Mouse (Mus musculus) neural tube, embryonic 13.5 days (tissue): ENCODE results near the gene Mtch2. TPM values are rescaled to one million over a fixed set of nuclear protein-coding genes. Genes with fewer than 3 reads are reported as not detected.
"Not testable (repeated sequence)": the region's sequence is repeated elsewhere in the genome, so short reads cannot be mapped to it uniquely, and the experiment has no call there.

Source experiments
- ATAC-seq: fragments of 200-750 bp; cut with Nextera tagmentation; 2 replicates; pipeline ENCODE4 v1.8.0; 2017; ENCODE audit warnings: low read depth, mild to moderate bottlenecking, moderate TSS enrichment, moderate library complexity
- H3K27ac ChIP-seq: fragments of 300-500 bp; sonication (generic); replicated peaks from 2 replicates; pipeline ENCODE4 v1.5.1; 2015; ENCODE audit warnings: moderate library complexity, mild to moderate bottlenecking, inconsistent platforms
- H3K27me3 ChIP-seq: fragments of 300-500 bp; sonication (generic); 2 replicates; pipeline ENCODE4 v1.6.1; 2015; ENCODE audit warnings: mild to moderate bottlenecking, inconsistent platforms
- H3K36me3 ChIP-seq: fragments of 300-500 bp; sonication (generic); 2 replicates; pipeline ENCODE4 v1.6.1; 2015; ENCODE audit warnings: mild to moderate bottlenecking, inconsistent platforms
- H3K4me1 ChIP-seq: fragments of 300-500 bp; sonication (generic); replicated peaks from 2 replicates; pipeline ENCODE4 v1.6.1; 2015; ENCODE audit warnings: inconsistent platforms
- H3K4me2 ChIP-seq: fragments of 300-500 bp; sonication (generic); 2 replicates; pipeline ENCODE4 v1.6.1; 2015; ENCODE audit warnings: inconsistent platforms, mild to moderate bottlenecking, moderate library complexity
- H3K4me3 ChIP-seq: fragments of 300-500 bp; sonication (generic); 2 replicates; pipeline ENCODE4 v1.5.1; 2015; ENCODE audit warnings: mild to moderate bottlenecking, inconsistent platforms
- H3K9ac ChIP-seq: fragments of 300-500 bp; sonication (generic); 2 replicates; pipeline ENCODE4 v1.6.1; 2015; ENCODE audit warnings: moderate library complexity, mild to moderate bottlenecking, inconsistent platforms
- H3K9me3 ChIP-seq: fragments of 300-500 bp; sonication (generic); 2 replicates; pipeline ENCODE4 v1.6.1; 2016; ENCODE audit warnings: inconsistent platforms
- WGBS: fragments of 180-500 bp; shearing (Covaris S2); methylation state at CpG from one replicate; pipeline ENCODE4 v1.1.7; 2015; 5-methylcytosine and 5-hydroxymethylcytosine counted together
- polyA plus RNA-seq: library from polyadenylated mRNA; unstranded; fragments of >200 nt; fragmentation: Nextera tagmentation; extraction: Ambion mirVana; gene quantifications from 2 replicates; pipeline ENCODE4 v1.2.1, GENCODE M21; 2015

Gene Mtch2
- polyA plus RNA-seq, result 257 and 263 TPM in 2 replicates

GRCm38 (mm10) chr2:90846955-90847680 lies at the start of gene Mtch2:
Mtch2 (plus strand) TSS chr2:90847155.
- no peaks in the 10 kb centered on the region for H3K27me3 ChIP-seq
- no peaks in the 10 kb centered on the region for H3K9me3 ChIP-seq
- H3K4me3 ChIP-seq, result peak within 1 kb of the TSS; percentile 81
- peak; percentile 97 for ATAC-seq
- WGBS, result under 1% methylated on average over 67 of the region's 67 CpGs
- peaks cover 34% of the 10 kb centered on the region for H3K4me1 ChIP-seq
- H3K9ac ChIP-seq, result peak within 1 kb of the TSS; percentile 85
- peak within 1 kb of the TSS; percentile 93 for H3K27ac ChIP-seq
- peaks cover 21% of the 10 kb centered on the region for H3K36me3 ChIP-seq
- peak within 1 kb of the TSS; percentile 60 for H3K4me2 ChIP-seq

- no peak overlapping the region for H3K9ac ChIP-seq
- no peaks in the 10 kb centered on the region for H3K27me3 ChIP-seq
- no peak overlapping the region for H3K4me3 ChIP-seq
- no peaks in the 10 kb centered on the region for H3K9me3 ChIP-seq
- 88% methylated on average over 6 of the region's 6 CpGs for WGBS
- H3K36me3 ChIP-seq, result no peaks in the 10 kb centered on the region
- H3K4me1 ChIP-seq, result no peaks in the 10 kb centered on the region
- no peak overlapping the region for H3K27ac ChIP-seq
- no peak overlapping the region for H3K4me2 ChIP-seq
- no peak for ATAC-seq
Measured at GRCm38 (mm10) chr2:90808241-90809126, 38.5 kb upstream of the Mtch2 start.

GRCm38 (mm10) chr2:90810751-90811150 lies 36.2 kb upstream of the Mtch2 start:
- WGBS, result 88% methylated on average over 8 of the region's 8 CpGs
- Histone ChIP-seq H3K27me3 (no peaks in the 10 kb centered on the region), H3K9ac (no peak overlapping the region), H3K36me3 (no peaks in the 10 kb centered on the region), H3K4me1 (no peaks in the 10 kb centered on the region), H3K4me3 (no peak overlapping the region), H3K4me2 (no peak overlapping the region), H3K9me3 (no peaks in the 10 kb centered on the region), H3K27ac (no peak overlapping the region)
- ATAC-seq, result no peak

- Histone ChIP-seq H3K36me3 (no peaks in the 10 kb centered on the region), H3K4me2 (no peak overlapping the region), H3K27me3 (no peaks in the 10 kb centered on the region), H3K9me3 (no peaks in the 10 kb centered on the region), H3K27ac (no peak overlapping the region), H3K4me3 (no peak overlapping the region), H3K4me1 (no peaks in the 10 kb centered on the region), H3K9ac (no peak overlapping the region)
- ATAC-seq, result no peak
- WGBS, result 83% methylated on average over 2 of the region's 2 CpGs
Measured at GRCm38 (mm10) chr2:90815266-90815665, 31.7 kb upstream of the Mtch2 start.

- no peak overlapping the region for H3K27ac ChIP-seq
- no peak overlapping the region for H3K9ac ChIP-seq
- H3K9me3 ChIP-seq, result no peaks in the 10 kb centered on the region
- no peaks in the 10 kb centered on the region for H3K4me1 ChIP-seq
- no peaks in the 10 kb centered on the region for H3K27me3 ChIP-seq
- no peaks in the 10 kb centered on the region for H3K36me3 ChIP-seq
- no peak for ATAC-seq
- no peak overlapping the region for H3K4me2 ChIP-seq
- no peak overlapping the region for H3K4me3 ChIP-seq
- 87% methylated on average over 4 of the region's 4 CpGs for WGBS
Measured at GRCm38 (mm10) chr2:90816144-90816543, 30.8 kb upstream of the Mtch2 start.

GRCm38 (mm10) chr2:90818710-90819109 lies 28.2 kb upstream of the Mtch2 start:
- Histone ChIP-seq H3K4me3 (no peak overlapping the region), H3K27me3 (no peaks in the 10 kb centered on the region), H3K36me3 (no peaks in the 10 kb centered on the region), H3K9me3 (no peaks in the 10 kb centered on the region), H3K27ac (no peak overlapping the region), H3K4me2 (no peak overlapping the region), H3K4me1 (no peaks in the 10 kb centered on the region), H3K9ac (no peak overlapping the region)
- ATAC-seq, result no peak
- WGBS, result 94% methylated on average over 3 of the region's 3 CpGs

- H3K4me3 ChIP-seq, result no peak overlapping the region
- H3K9ac ChIP-seq, result no peak overlapping the region
- no peaks in the 10 kb centered on the region for H3K9me3 ChIP-seq
- H3K4me1 ChIP-seq, result no peaks in the 10 kb centered on the region
- no peak overlapping the region for H3K27ac ChIP-seq
- no peak for ATAC-seq
- H3K27me3 ChIP-seq, result no peaks in the 10 kb centered on the region
- no peaks in the 10 kb centered on the region for H3K36me3 ChIP-seq
- WGBS, result 80% methylated on average over 3 of the region's 3 CpGs
- H3K4me2 ChIP-seq, result no peak overlapping the region
Measured at GRCm38 (mm10) chr2:90820894-90821293, 26.1 kb upstream of the Mtch2 start.

- Histone ChIP-seq H3K36me3 (no peaks in the 10 kb centered on the region), H3K27me3 (no peaks in the 10 kb centered on the region), H3K4me3 (no peak overlapping the region), H3K4me1 (no peaks in the 10 kb centered on the region), H3K4me2 (no peak overlapping the region), H3K27ac (no peak overlapping the region), H3K9ac (no peak overlapping the region), H3K9me3 (no peaks in the 10 kb centered on the region)
- no peak for ATAC-seq
- 92% methylated on average over 2 of the region's 2 CpGs for WGBS
Measured at GRCm38 (mm10) chr2:90822978-90823377, 24.0 kb upstream of the Mtch2 start.

- H3K4me3 ChIP-seq, result no peak overlapping the region
- WGBS, result 80% methylated on average over 6 of the region's 6 CpGs
- no peaks in the 10 kb centered on the region for H3K36me3 ChIP-seq
- H3K4me1 ChIP-seq, result no peaks in the 10 kb centered on the region
- no peak overlapping the region for H3K9ac ChIP-seq
- ATAC-seq, result no peak
- H3K4me2 ChIP-seq, result no peak overlapping the region
- H3K9me3 ChIP-seq, result no peaks in the 10 kb centered on the region
- H3K27me3 ChIP-seq, result no peaks in the 10 kb centered on the region
- H3K27ac ChIP-seq, result no peak overlapping the region
Measured at GRCm38 (mm10) chr2:90823781-90824180, 23.2 kb upstream of the Mtch2 start.

GRCm38 (mm10) chr2:90824528-90824927 lies 22.4 kb upstream of the Mtch2 start:
- not testable (repeated sequence) for H3K27ac ChIP-seq, H3K4me3 ChIP-seq, H3K27me3 ChIP-seq, ATAC-seq, H3K4me1 ChIP-seq, H3K36me3 ChIP-seq, H3K4me2 ChIP-seq, H3K9ac ChIP-seq, H3K9me3 ChIP-seq
- 49% methylated on average over 10 of the region's 10 CpGs for WGBS

- ATAC-seq, result no peak
- H3K27ac ChIP-seq, result no peak overlapping the region
- no peak overlapping the region for H3K4me3 ChIP-seq
- H3K36me3 ChIP-seq, result no peaks in the 10 kb centered on the region
- H3K9ac ChIP-seq, result no peak overlapping the region
- no peak overlapping the region for H3K4me2 ChIP-seq
- H3K27me3 ChIP-seq, result no peaks in the 10 kb centered on the region
- 92% methylated on average over 11 of the region's 11 CpGs for WGBS
- no peaks in the 10 kb centered on the region for H3K4me1 ChIP-seq
- H3K9me3 ChIP-seq, result no peaks in the 10 kb centered on the region
Measured at GRCm38 (mm10) chr2:90825515-90826172, 21.3 kb upstream of the Mtch2 start.

- H3K4me2 ChIP-seq, result no peak overlapping the region
- 74% methylated on average over 7 of the region's 7 CpGs for WGBS
- no peaks in the 10 kb centered on the region for H3K36me3 ChIP-seq
- no peaks in the 10 kb centered on the region for H3K27me3 ChIP-seq
- H3K9me3 ChIP-seq, result no peaks in the 10 kb centered on the region
- H3K9ac ChIP-seq, result no peak overlapping the region
- H3K4me1 ChIP-seq, result no peaks in the 10 kb centered on the region
- no peak for ATAC-seq
- no peak overlapping the region for H3K27ac ChIP-seq
- H3K4me3 ChIP-seq, result no peak overlapping the region
Measured at GRCm38 (mm10) chr2:90828739-90829138, 18.2 kb upstream of the Mtch2 start.
